Mouse (Mus musculus) forebrain, postnatal 0 days (tissue): Measurements from ENCODE around the gene Cnga4. TPM values are rescaled to one million over a fixed set of nuclear protein-coding genes. Genes with fewer than 3 reads are reported as not detected.

ENCODE experiments used
- ATAC-seq: fragments of 200-750 bp; cut with Nextera tagmentation; 2 replicates; pipeline ENCODE4 v1.8.0; 2017; ENCODE audit warnings: mild to moderate bottlenecking, moderate library complexity
- DNase-seq: peaks from one replicate; pipeline ENCODE4 v3.0.0-alpha.2; 2015
- H3K27ac ChIP-seq: fragments of 300-500 bp; sonication (generic); 2 replicates; pipeline ENCODE4 v1.5.1; 2014; ENCODE audit warnings: low read depth, mild to moderate bottlenecking, antibody characterized with exemption, low read length, moderate library complexity, mixed read lengths
- H3K27me3 ChIP-seq: fragments of 300-500 bp; sonication (generic); 2 replicates; pipeline ENCODE4 v1.6.1; 2014; ENCODE audit warnings: mild to moderate bottlenecking, low read length, mixed read lengths; ENCODE audit not compliant: insufficient read depth
- H3K36me3 ChIP-seq: fragments of 300-500 bp; sonication (generic); 2 replicates; pipeline ENCODE4 v1.6.1; 2014; ENCODE audit warnings: mild to moderate bottlenecking, moderate library complexity; ENCODE audit not compliant: insufficient read depth
- H3K4me1 ChIP-seq: fragments of 300-500 bp; sonication (generic); 2 replicates; pipeline ENCODE4 v1.6.1; 2014; ENCODE audit warnings: antibody characterized with exemption; ENCODE audit not compliant: insufficient read depth
- H3K4me2 ChIP-seq: fragments of 300-500 bp; sonication (generic); 2 replicates; pipeline ENCODE4 v1.6.1; 2014; ENCODE audit warnings: low read depth, mild to moderate bottlenecking, moderate library complexity
- H3K4me3 ChIP-seq: fragments of 300-500 bp; sonication (generic); 2 replicates; pipeline ENCODE4 v1.5.1; 2014; ENCODE audit warnings: low read depth, low read length, mixed read lengths
- H3K9ac ChIP-seq: fragments of 300-500 bp; sonication (generic); 2 replicates; pipeline ENCODE4 v1.6.1; 2014; ENCODE audit warnings: mild to moderate bottlenecking
- H3K9me3 ChIP-seq: fragments of 300-500 bp; sonication (generic); 2 replicates; pipeline ENCODE4 v1.6.1; 2016; ENCODE audit warnings: low read length
- CTCF ChIP-seq: sonication (generic); IDR thresholded peaks from 2 replicates; pipeline ENCODE4 v1.5.1; 2016; ENCODE audit warnings: antibody characterized with exemption, control low read depth, low read depth
- WGBS: fragments of 180-500 bp; shearing (Covaris S2); extraction: QIAGEN DNeasy Blood & Tissue Kit; methylation state at CpG from one replicate; pipeline ENCODE4 v1.1.7; 2014; 5-methylcytosine and 5-hydroxymethylcytosine counted together
- polyA plus RNA-seq: library from polyadenylated mRNA; unstranded; fragments of >200 nt; fragmentation: Nextera tagmentation; extraction: Ambion mirVana; gene quantifications from 2 replicates; pipeline ENCODE4 v1.2.1, GENCODE M21; 2015
- total RNA-seq: library from RNA; depleted of rRNA; stranded (reverse); fragments of >200 nt; gene quantifications from 2 replicates; pipeline ENCODE4 v1.2.3, GENCODE M21; 2014

The Cnga4 gene
- total and polyA plus RNA-seq, 2 experiments from 2014 or later, result 0.10 to 0.29 TPM

DNA sequence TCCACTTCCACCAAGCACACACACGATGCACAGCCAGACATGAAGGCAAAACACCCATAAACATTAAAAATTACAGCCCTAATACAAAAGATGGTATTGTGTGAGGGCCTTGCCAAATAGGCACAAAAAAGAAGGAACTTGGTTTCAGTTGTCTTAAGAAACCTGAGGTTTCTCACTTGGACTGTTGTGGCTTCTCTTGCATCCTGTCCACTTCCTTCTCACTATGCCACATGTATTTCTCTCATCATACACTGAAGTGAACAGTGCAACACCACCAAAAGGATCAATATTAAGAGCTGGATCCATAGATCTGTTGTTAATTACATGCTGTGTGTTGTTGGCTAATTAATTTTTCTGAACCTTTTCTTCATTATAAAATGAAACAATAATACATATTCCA is 31.5 kb upstream of the Cnga4 start:
- Histone ChIP-seq H3K4me1 (no peaks in the 10 kb centered on the region), H3K27me3 (no peaks in the 10 kb centered on the region), H3K36me3 (peaks cover 20% of the 10 kb centered on the region), H3K9ac (no peak overlapping the region), H3K4me2 (no peak overlapping the region), H3K27ac (no peak overlapping the region), H3K4me3 (no peak overlapping the region), H3K9me3 (no peaks in the 10 kb centered on the region)
- WGBS, result 92% methylated on average over 1 of the region's 1 CpGs
- TF ChIP-seq CTCF, result no peak
- ATAC-seq (no peak), DNase-seq (no peak)

DNA sequence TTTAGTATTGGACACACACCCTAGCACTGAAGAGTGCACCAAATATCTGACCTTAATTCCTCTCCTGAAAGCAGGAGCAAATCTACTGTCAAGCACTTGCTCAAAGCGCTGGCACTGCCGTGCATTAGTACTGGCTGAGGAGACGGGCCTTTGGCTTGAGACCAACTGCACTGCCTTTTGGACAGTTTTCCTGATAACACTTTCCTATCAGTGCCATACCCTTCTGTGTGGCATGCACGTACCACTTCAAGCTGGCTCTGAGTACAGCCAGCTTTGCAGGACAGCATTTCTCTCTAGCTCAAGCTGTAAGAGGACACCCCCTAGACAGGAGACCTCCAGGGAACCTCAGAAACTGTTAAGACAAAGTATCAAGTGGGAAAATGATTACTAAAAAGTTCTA is 30.9 kb upstream of the Cnga4 start:
- Histone ChIP-seq H3K9me3 (no peaks in the 10 kb centered on the region), H3K9ac (no peak overlapping the region), H3K4me2 (no peak overlapping the region), H3K27me3 (no peaks in the 10 kb centered on the region), H3K4me1 (no peaks in the 10 kb centered on the region), H3K27ac (no peak overlapping the region), H3K36me3 (peaks cover 25% of the 10 kb centered on the region), H3K4me3 (no peak overlapping the region)
- no peak for ATAC-seq
- TF ChIP-seq CTCF, result no peak
- 74% methylated on average over 4 of the region's 4 CpGs for WGBS
- DNase-seq, result no peak

GRCm38 (mm10) chr7:105373976-105374375 is 30.4 kb upstream of the Cnga4 start:
- Histone ChIP-seq H3K4me3 (no peak overlapping the region), H3K4me1 (no peaks in the 10 kb centered on the region), H3K9ac (no peak overlapping the region), H3K27ac (no peak overlapping the region), H3K27me3 (no peaks in the 10 kb centered on the region), H3K36me3 (peaks cover 30% of the 10 kb centered on the region), H3K9me3 (no peaks in the 10 kb centered on the region), H3K4me2 (no peak overlapping the region)
- no peak for ATAC-seq
- TF ChIP-seq CTCF, result no peak
- no peak for DNase-seq
- WGBS, result 93% methylated on average over 3 of the region's 3 CpGs

- no peak within 1 kb of the TSS for H3K9ac ChIP-seq
- H3K36me3 ChIP-seq, result peaks cover 38% of the 10 kb centered on the region
- WGBS, result 85% methylated on average over 1 of the region's 1 CpGs
- no peak for TF ChIP-seq CTCF
- no peaks in the 10 kb centered on the region for H3K9me3 ChIP-seq
- H3K4me3 ChIP-seq, result no peak within 1 kb of the TSS
- no peak within 1 kb of the TSS for H3K4me2 ChIP-seq
- ATAC-seq (no peak), DNase-seq (no peak)
- no peaks in the 10 kb centered on the region for H3K4me1 ChIP-seq
- H3K27me3 ChIP-seq, result no peaks in the 10 kb centered on the region
- no peak within 1 kb of the TSS for H3K27ac ChIP-seq
Measured at GRCm38 (mm10) chr7:105374866-105375265, 29.5 kb upstream of the Cnga4 start, which contains the start of gene Gm5901. Gene Gm5901, plus strand, starts transcription at chr7:105375038.

GRCm38 (mm10) chr7:105380329-105380728 is 24.0 kb upstream of the Cnga4 start:
- Histone ChIP-seq H3K9me3 (no peaks in the 10 kb centered on the region), H3K4me2 (no peak overlapping the region), H3K4me1 (no peaks in the 10 kb centered on the region), H3K9ac (no peak overlapping the region), H3K4me3 (no peak overlapping the region), H3K36me3 (peaks cover 78% of the 10 kb centered on the region), H3K27ac (no peak overlapping the region), H3K27me3 (no peaks in the 10 kb centered on the region)
- no peak for DNase-seq
- ATAC-seq, result no peak
- no peak for TF ChIP-seq CTCF
- WGBS, result 97% methylated on average over 3 of the region's 3 CpGs

GRCm38 (mm10) chr7:105387696-105388095 is 16.7 kb upstream of the Cnga4 start:
- Histone ChIP-seq H3K4me3 (no peak overlapping the region), H3K27me3 (no peaks in the 10 kb centered on the region), H3K9me3 (no peaks in the 10 kb centered on the region), H3K27ac (no peak overlapping the region), H3K4me2 (no peak overlapping the region), H3K36me3 (peaks cover 66% of the 10 kb centered on the region), H3K9ac (no peak overlapping the region), H3K4me1 (no peaks in the 10 kb centered on the region)
- DNase-seq (no peak), ATAC-seq (no peak)
- WGBS, result 99% methylated on average over 2 of the region's 2 CpGs
- TF ChIP-seq CTCF, result no peak

GRCm38 (mm10) chr7:105390236-105390635 is 14.1 kb upstream of the Cnga4 start:
- WGBS, result 93% methylated on average over 2 of the region's 2 CpGs
- no peak overlapping the region for H3K9ac ChIP-seq
- no peak overlapping the region for H3K4me3 ChIP-seq
- no peaks in the 10 kb centered on the region for H3K9me3 ChIP-seq
- H3K4me1 ChIP-seq, result no peaks in the 10 kb centered on the region
- DNase-seq (no peak), ATAC-seq (no peak)
- H3K27me3 ChIP-seq, result no peaks in the 10 kb centered on the region
- H3K36me3 ChIP-seq, result peaks cover 40% of the 10 kb centered on the region
- no peak for TF ChIP-seq CTCF
- H3K4me2 ChIP-seq, result no peak overlapping the region
- H3K27ac ChIP-seq, result no peak overlapping the region

- Histone ChIP-seq H3K36me3 (peaks cover 8% of the 10 kb centered on the region), H3K4me1 (no peaks in the 10 kb centered on the region), H3K27me3 (no peaks in the 10 kb centered on the region), H3K4me2 (no peak overlapping the region), H3K9ac (no peak overlapping the region), H3K27ac (no peak overlapping the region), H3K9me3 (no peaks in the 10 kb centered on the region), H3K4me3 (no peak overlapping the region)
- WGBS, result 69% methylated on average over 1 of the region's 1 CpGs
- no peak for TF ChIP-seq CTCF
- ATAC-seq, result no peak
- DNase-seq, result no peak
Measured at GRCm38 (mm10) chr7:105394606-105395005, 9.8 kb upstream of the Cnga4 start.
